Mouse (Mus musculus): ENCODE measurements around the gene Brinp2. TPM values are rescaled to one million over a fixed set of nuclear protein-coding genes. Genes with fewer than 3 reads are reported as not detected.

Brinp2 gene
- polyA plus RNA-seq, 2 experiments, result 0.39 TPM

DNA sequence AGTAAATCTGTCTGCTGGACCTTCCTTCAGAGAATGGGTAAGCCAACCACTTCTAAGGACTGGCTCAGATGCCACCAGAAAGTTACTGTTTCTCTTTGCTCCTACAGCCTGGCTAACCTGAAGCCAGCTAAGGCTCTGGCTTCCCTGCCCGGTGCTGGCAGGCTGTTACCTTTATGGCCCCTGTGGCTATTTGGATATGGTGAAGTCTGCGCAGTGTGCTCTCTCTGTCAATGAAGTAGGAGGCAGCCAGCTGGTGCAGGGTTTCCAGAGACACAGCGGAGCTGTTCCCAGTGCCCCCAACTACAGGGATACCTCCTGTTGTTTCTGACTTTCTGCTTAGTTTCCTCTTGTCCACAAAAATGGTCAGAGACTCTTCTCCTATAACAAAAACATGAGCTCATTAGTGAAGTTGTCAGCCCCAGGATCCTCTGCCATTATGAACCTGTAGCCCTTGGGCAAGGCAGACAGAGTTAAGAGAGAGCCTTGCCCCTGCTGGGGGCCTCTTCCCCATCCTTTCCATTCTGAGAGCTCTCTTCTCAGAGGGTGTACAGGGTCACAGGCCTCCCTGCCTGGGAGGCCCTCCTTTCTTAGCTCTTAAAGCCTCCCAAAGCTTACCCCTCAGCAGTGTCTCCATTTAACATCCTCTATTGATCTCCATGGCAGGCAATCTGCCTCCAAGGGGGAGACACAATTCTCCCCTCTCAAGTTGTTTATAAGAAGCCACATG is 89.7 kb downstream of the Brinp2 start:
- no peak for TF ChIP-seq POLR2A (IDR thresholded peaks at IDR 0.05; ENCODE audit: borderline replicate concordance, extremely low read depth, insufficient read depth, insufficient read length)
- ATAC-seq (ENCODE audit: low FRiP score, low read depth) (peak; percentile 53; the same call in 1 of the 2 replicates), DNase-seq (ENCODE audit: low spot score) (no peak)
- Histone ChIP-seq H3K9ac (ENCODE audit: low read depth, low read length, severe bottlenecking) (no peak overlapping the region), H3K36me3 (ENCODE audit: control insufficient read depth, insufficient read depth, low read length) (no peaks in the 10 kb centered on the region), H3K9me3 (ENCODE audit: control insufficient read depth, low read length) (no peaks in the 10 kb centered on the region), H3K4me3 (replicated peaks; ENCODE audit: low read length) (no peak overlapping the region), H3K27ac (replicated peaks; ENCODE audit: low read depth, low read length) (no peak overlapping the region), H3K4me1 (ENCODE audit: control insufficient read depth, insufficient read depth, low read length) (no peaks in the 10 kb centered on the region), H3K27me3 (ENCODE audit: control insufficient read depth, insufficient read depth, low read length) (no peaks in the 10 kb centered on the region), H3K4me2 (replicated peaks; ENCODE audit: low read depth, low read length, severe bottlenecking) (no peak overlapping the region)
- WGBS, result 25% methylated on average over 3 of the region's 3 CpGs

DNA sequence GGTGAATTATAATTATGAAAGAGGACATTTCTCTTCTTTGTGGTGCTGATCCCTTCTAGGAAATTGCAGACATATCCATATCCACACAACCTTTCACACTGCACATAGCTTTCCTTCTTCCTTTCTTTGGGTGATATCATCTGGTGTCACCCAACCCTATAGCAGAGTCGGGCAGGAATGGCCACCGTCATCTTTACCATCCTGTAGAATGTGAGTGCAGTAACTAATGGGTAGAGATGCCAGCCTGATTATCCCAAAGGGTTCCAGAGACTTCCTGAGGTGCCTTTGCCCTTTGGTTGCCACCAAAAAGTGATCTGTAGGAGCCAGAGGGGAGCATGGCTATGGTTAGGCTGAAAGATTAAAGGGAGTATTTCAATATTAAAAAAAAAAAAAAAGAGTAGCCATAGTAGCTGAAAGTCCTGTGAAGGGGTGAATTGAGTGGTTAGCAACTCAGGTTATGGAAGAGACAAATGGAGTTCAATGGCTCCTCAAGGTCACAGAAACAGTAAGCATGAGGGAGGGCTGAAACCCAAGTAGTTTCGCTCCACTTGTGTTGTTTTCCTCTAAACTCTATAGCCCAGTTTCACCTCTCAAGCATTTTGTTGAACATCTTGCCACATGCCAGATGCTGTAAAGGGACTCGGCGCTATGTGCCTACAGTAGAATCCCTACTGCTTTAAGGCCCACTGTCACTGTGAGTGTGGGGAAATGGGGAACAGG is 96.5 kb downstream of the Brinp2 start:
- WGBS, result 87% methylated on average over 5 of the region's 5 CpGs
- no peak overlapping the region for H3K9ac ChIP-seq (ENCODE audit: low read depth, low read length, severe bottlenecking)
- no peak for ATAC-seq (ENCODE audit: low FRiP score, low read depth)

DNA sequence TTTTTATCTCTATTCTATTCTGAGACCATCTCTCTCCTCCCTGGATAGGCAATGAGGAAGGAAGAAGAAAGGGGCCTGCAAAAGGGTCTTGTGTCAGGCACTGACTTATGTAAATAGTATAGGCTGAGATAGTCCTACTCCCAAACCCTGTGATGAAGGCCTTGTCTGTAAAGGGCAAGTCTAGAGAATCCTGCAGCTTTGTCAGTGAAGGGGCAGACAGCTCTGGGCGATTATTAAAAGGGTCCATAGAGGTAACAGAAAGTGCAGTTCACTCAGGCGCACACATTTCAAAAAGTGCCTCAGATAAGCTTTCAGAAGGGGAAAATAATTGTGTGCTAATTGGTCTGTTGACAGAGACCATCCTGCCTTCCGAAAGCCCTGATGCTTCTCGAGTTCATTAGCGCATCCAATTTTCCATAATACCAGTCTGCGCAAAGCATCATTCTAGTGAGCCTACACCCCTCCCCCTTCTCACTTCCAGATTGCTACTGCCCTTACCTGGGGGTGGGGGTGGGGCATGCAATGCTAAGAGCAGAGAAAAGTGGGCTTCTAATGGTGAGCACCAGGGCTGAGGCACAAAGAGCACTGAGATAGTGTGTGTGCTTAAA is 97.3 kb downstream of the Brinp2 start:
- Histone ChIP-seq H3K4me2 (replicated peaks; ENCODE audit: low read depth, low read length, severe bottlenecking) (no peak overlapping the region), H3K36me3 (ENCODE audit: control insufficient read depth, insufficient read depth, low read length) (no peaks in the 10 kb centered on the region), H3K9me3 (ENCODE audit: control insufficient read depth, low read length) (no peaks in the 10 kb centered on the region), H3K27ac (replicated peaks; ENCODE audit: low read depth, low read length) (no peak overlapping the region), H3K4me3 (replicated peaks; ENCODE audit: low read length) (no peak overlapping the region), H3K4me1 (ENCODE audit: control insufficient read depth, insufficient read depth, low read length) (no peaks in the 10 kb centered on the region), H3K9ac (ENCODE audit: low read depth, low read length, severe bottlenecking) (no peak overlapping the region), H3K27me3 (ENCODE audit: control insufficient read depth, insufficient read depth, low read length) (no peaks in the 10 kb centered on the region)
- TF ChIP-seq POLR2A (IDR thresholded peaks at IDR 0.05; ENCODE audit: borderline replicate concordance, extremely low read depth, insufficient read depth, insufficient read length), result no peak
- ATAC-seq (ENCODE audit: low FRiP score, low read depth), result no peak
- 75% methylated on average over 6 of the region's 6 CpGs for WGBS
- no peak for DNase-seq (ENCODE audit: low spot score)

More for the DNA sequence above, 96.5 kb downstream of the Brinp2 start:
- DNase-seq (ENCODE audit: low spot score), result no peak
- Histone ChIP-seq H3K27ac (replicated peaks; ENCODE audit: low read depth, low read length) (no peak overlapping the region), H3K4me1 (ENCODE audit: control insufficient read depth, insufficient read depth, low read length) (no peaks in the 10 kb centered on the region), H3K36me3 (ENCODE audit: control insufficient read depth, insufficient read depth, low read length) (no peaks in the 10 kb centered on the region), H3K9me3 (ENCODE audit: control insufficient read depth, low read length) (no peaks in the 10 kb centered on the region), H3K4me3 (replicated peaks; ENCODE audit: low read length) (no peak overlapping the region), H3K4me2 (replicated peaks; ENCODE audit: low read depth, low read length, severe bottlenecking) (no peak overlapping the region), H3K27me3 (ENCODE audit: control insufficient read depth, insufficient read depth, low read length) (no peaks in the 10 kb centered on the region)
- no peak for TF ChIP-seq POLR2A (IDR thresholded peaks at IDR 0.05; ENCODE audit: borderline replicate concordance, extremely low read depth, insufficient read depth, insufficient read length)

DNA sequence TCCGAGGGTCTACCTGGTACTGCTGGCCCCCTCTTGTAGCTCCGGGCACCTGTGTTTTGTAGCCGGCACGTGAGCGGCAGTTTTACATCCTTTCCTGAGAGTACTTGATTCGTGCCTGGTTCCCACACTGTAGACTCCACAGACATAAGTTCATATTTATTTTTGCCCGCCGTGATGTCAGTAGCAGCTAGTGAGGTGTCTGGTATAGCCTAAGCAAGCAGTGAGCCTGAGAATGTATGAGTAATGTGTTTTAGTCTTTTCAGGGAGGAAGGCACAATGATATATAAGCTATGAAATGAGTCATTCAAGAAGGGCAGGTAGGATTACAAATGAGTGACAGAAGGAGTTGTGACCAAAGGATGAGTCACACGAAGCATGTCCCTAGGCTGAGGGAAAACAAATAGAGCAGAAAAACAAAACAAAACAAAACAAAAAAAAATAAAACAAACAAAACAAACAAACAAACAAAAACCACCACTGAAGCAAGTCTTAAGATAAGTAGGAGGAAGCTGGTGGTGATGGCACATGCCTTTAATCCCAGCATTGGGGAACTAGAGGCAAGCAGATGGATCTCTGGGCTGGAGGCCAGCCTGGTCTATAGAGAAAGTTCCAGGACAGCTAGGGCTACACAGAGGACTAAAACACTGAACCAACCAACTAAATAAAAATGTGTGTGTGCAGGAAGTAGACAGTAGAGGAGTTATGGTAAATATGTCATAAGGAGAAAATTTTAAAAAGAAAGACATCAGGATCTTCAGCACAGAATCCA is 100.0 kb downstream of the Brinp2 start:
- Histone ChIP-seq H3K9me3 (ENCODE audit: control insufficient read depth, low read length) (no peaks in the 10 kb centered on the region), H3K27ac (replicated peaks; ENCODE audit: low read depth, low read length) (no peak overlapping the region), H3K36me3 (ENCODE audit: control insufficient read depth, insufficient read depth, low read length) (no peaks in the 10 kb centered on the region), H3K4me1 (ENCODE audit: control insufficient read depth, insufficient read depth, low read length) (no peaks in the 10 kb centered on the region; the same call in 1 of the 2 replicates), H3K27me3 (ENCODE audit: control insufficient read depth, insufficient read depth, low read length) (no peaks in the 10 kb centered on the region), H3K4me3 (replicated peaks; ENCODE audit: low read length) (no peak overlapping the region), H3K9ac (ENCODE audit: low read depth, low read length, severe bottlenecking) (no peak overlapping the region), H3K4me2 (replicated peaks; ENCODE audit: low read depth, low read length, severe bottlenecking) (no peak overlapping the region)
- TF ChIP-seq POLR2A (IDR thresholded peaks at IDR 0.05; ENCODE audit: borderline replicate concordance, extremely low read depth, insufficient read depth, insufficient read length), result no peak
- ATAC-seq (ENCODE audit: low FRiP score, low read depth) (no peak), DNase-seq (ENCODE audit: low spot score) (no peak)
- 85% methylated on average over 9 of the region's 9 CpGs for WGBS

All from limb, embryonic 14.5 days (tissue).